Mouse (Mus musculus) myocyte (in vitro differentiated cells): ENCODE data around the gene Kif16b.

Experiments used
- MYOD1 ChIP-seq, 3 experiments: IDR thresholded peaks; one replicate each; pipeline ENCODE4 v1.6.1; 2011; ENCODE audit warnings: control low read depth in 2 of 3, low read depth in 2 of 3, mild to moderate bottlenecking in 2 of 3, moderate library complexity in 1 of 3; ENCODE audit not compliant: insufficient read length in 2 of 3, control insufficient read depth in 1 of 3
- POLR2A ChIP-seq: IDR thresholded peaks from one replicate; pipeline ENCODE4 v1.6.1; 2011; ENCODE audit warnings: low read depth, mild to moderate bottlenecking, control low read depth, moderate library complexity; ENCODE audit not compliant: insufficient read length

DNA sequence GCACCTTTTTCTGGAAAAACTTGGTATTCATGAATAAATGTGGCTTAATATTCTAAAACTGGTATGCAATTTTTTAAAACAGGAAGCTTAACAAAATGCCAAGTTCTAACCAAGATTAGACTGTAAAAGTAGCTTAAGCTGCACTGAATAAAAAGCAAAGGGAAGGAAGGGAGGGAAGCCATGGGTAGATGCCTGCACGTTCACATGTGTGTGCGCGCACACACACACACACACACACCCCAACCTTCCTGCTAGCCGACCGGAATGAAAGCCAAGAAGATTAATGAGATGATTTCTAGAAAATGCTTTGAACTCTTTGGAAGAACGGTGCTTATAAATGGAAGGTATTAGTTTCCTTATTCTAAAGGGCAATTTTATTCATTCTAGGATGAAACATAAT lies 104.0 kb downstream of the Kif16b start:
- no peak for TF ChIP-seq POLR2A
- no peak for TF ChIP-seq MYOD1 (IDR thresholded peaks at IDR 0.05; ENCODE audit: control insufficient read depth in 1 of 3, insufficient read length in 2 of 3, low read depth in 2 of 3)
